Mouse (Mus musculus) ES-E14 (cell line): ENCODE measurements around the gene Stx16.

Experiments used
- CHD2 ChIP-seq: IDR thresholded peaks from 2 replicates; pipeline ENCODE4 v1.6.1; 2014; ENCODE audit warnings: mild to moderate bottlenecking, low read depth, low read length, inconsistent platforms
- HCFC1 ChIP-seq: IDR thresholded peaks from 2 replicates; pipeline ENCODE4 v1.6.1; 2012; ENCODE audit warnings: low read length, inconsistent platforms, borderline replicate concordance; ENCODE audit not compliant: insufficient read depth
- ZC3H11A ChIP-seq: IDR thresholded peaks from 2 replicates; pipeline ENCODE4 v1.6.1; 2012; ENCODE audit warnings: low read depth, mild to moderate bottlenecking, inconsistent platforms, low read length, borderline replicate concordance

- TF ChIP-seq CHD2 (no peak), HCFC1 (no peak), ZC3H11A (no peak)
These were observed 6.5 kb upstream of the Stx16 start for GRCm38 (mm10) chr2:174069532-174070049.
